22 mouse cellular contexts compared by ENCODE assay signal in genomic region chr10:14132061-14132460, GRCm38 (mm10).
"Had no signal": no experiment of that assay in that cellular context is flagged by ENCODE, and none has a peak within 500 bp of the region (broad histone marks: within the 10 kb centered on the region; RNA-seq: fewer than 3 reads in every experiment).

No protein-coding gene starts in this region.

- H3K27ac ChIP-seq: kidney, postnatal 0 days; limb, embryonic 12.5 days; limb, embryonic 15.5 days; liver, embryonic 14.5 days; macrophage; midbrain, embryonic 12.5 days; midbrain, embryonic 15.5 days; neural tube, embryonic 12.5 days; neural tube, embryonic 15.5 days; stomach, embryonic 15.5 days had no signal

- H3K4me1 ChIP-seq: limb, embryonic 12.5 days; limb, embryonic 15.5 days; midbrain, embryonic 12.5 days; midbrain, embryonic 15.5 days; neural tube, embryonic 12.5 days; neural tube, embryonic 15.5 days; stomach, embryonic 15.5 days had no signal

- H3K36me3 ChIP-seq: limb, embryonic 12.5 days had no signal

- H3K9me3 ChIP-seq: limb, embryonic 12.5 days; limb, embryonic 15.5 days; midbrain, embryonic 12.5 days; midbrain, embryonic 15.5 days; neural tube, embryonic 12.5 days; neural tube, embryonic 15.5 days; stomach, embryonic 15.5 days had no signal

- H3K27me3 ChIP-seq: limb, embryonic 12.5 days; limb, embryonic 15.5 days; midbrain, embryonic 12.5 days; midbrain, embryonic 15.5 days; neural tube, embryonic 12.5 days; neural tube, embryonic 15.5 days; stomach, embryonic 15.5 days had no signal

- ATAC-seq: liver, postnatal 0 days; lung, postnatal 0 days; midbrain, embryonic 15.5 days had no signal

- H3K9ac ChIP-seq: limb, embryonic 12.5 days; limb, embryonic 15.5 days; liver, embryonic 14.5 days; liver, postnatal 0 days; lung, embryonic 14.5 days; midbrain, embryonic 12.5 days; midbrain, embryonic 15.5 days; neural tube, embryonic 12.5 days; neural tube, embryonic 15.5 days; stomach, embryonic 15.5 days had no signal

- H3K4me2 ChIP-seq: limb, embryonic 12.5 days; limb, embryonic 15.5 days; liver, embryonic 11.5 days; lung, embryonic 14.5 days; midbrain, embryonic 12.5 days; midbrain, embryonic 15.5 days; neural tube, embryonic 12.5 days; neural tube, embryonic 15.5 days; stomach, embryonic 15.5 days had no signal

- H3K4me3 ChIP-seq: limb, embryonic 12.5 days; limb, embryonic 15.5 days; midbrain, embryonic 12.5 days; midbrain, embryonic 15.5 days; neural tube, embryonic 12.5 days; neural tube, embryonic 15.5 days; stomach, embryonic 15.5 days had no signal

- DNase-seq: kidney, adult 18-20 months; kidney, postnatal 36 days; left cerebral cortex, postnatal 4 days; liver, postnatal 0 days; lung, embryonic 14.5 days; retina, postnatal 1 day; right cerebral cortex, postnatal 25 days; spleen, adult 18-20 months; thymus, adult 18-20 months; thymus, postnatal 36 days had no signal
